Mouse (Mus musculus) megakaryocyte, embryonic 14.5 days (primary cell): ENCODE measurements around the gene Lag3.

Source experiments
- FLI1 ChIP-seq: IDR thresholded peaks from 2 replicates; pipeline ENCODE4 v1.6.1; 2012; ENCODE audit warnings: low read length, inconsistent platforms, mixed read lengths
- GATA1 ChIP-seq: IDR thresholded peaks from 3 replicates; pipeline ENCODE4 v1.6.1; 2012; ENCODE audit warnings: mixed read lengths, low read length, inconsistent platforms, borderline replicate concordance

- no peak for TF ChIP-seq GATA1
- TF ChIP-seq FLI1 = no peak
Measured at GRCm38 (mm10) chr6:124862406-124863124, 48.9 kb downstream of the Lag3 start.
